Mouse (Mus musculus) heart, embryonic 13.5 days (tissue): ENCODE results near the gene Calr3. TPM values are rescaled to one million over a fixed set of nuclear protein-coding genes. Genes with fewer than 3 reads are reported as not detected.

Experiments
- ATAC-seq: fragments of 200-750 bp; cut with Nextera tagmentation; 2 replicates; pipeline ENCODE4 v1.8.0; 2017; ENCODE audit warnings: moderate TSS enrichment; ENCODE audit not compliant: insufficient number of reproducible peaks, low FRiP score, low TSS enrichment; ENCODE audit errors: extremely low read depth
- H3K27ac ChIP-seq: fragments of 300-500 bp; sonication (generic); replicated peaks from 2 replicates; pipeline ENCODE4 v1.5.1; 2015; ENCODE audit warnings: moderate library complexity, mild to moderate bottlenecking, inconsistent platforms
- H3K27me3 ChIP-seq: fragments of 300-500 bp; sonication (generic); replicated peaks from 2 replicates; pipeline ENCODE4 v1.6.1; 2015; ENCODE audit warnings: mild to moderate bottlenecking, inconsistent platforms
- H3K36me3 ChIP-seq: fragments of 300-500 bp; sonication (generic); 2 replicates; pipeline ENCODE4 v1.6.1; 2015; ENCODE audit warnings: mild to moderate bottlenecking, inconsistent platforms
- H3K4me1 ChIP-seq: fragments of 300-500 bp; sonication (generic); 2 replicates; pipeline ENCODE4 v1.6.1; 2015; ENCODE audit warnings: inconsistent platforms
- H3K4me2 ChIP-seq: fragments of 300-500 bp; sonication (generic); 2 replicates; pipeline ENCODE4 v1.6.1; 2015; ENCODE audit warnings: inconsistent platforms, mild to moderate bottlenecking, moderate library complexity
- H3K4me3 ChIP-seq: fragments of 300-500 bp; sonication (generic); 2 replicates; pipeline ENCODE4 v1.5.1; 2015; ENCODE audit warnings: moderate library complexity, mild to moderate bottlenecking, inconsistent platforms
- H3K9ac ChIP-seq: fragments of 300-500 bp; sonication (generic); 2 replicates; pipeline ENCODE4 v1.6.1; 2015; ENCODE audit warnings: inconsistent platforms, mild to moderate bottlenecking, moderate library complexity
- H3K9me3 ChIP-seq: fragments of 300-500 bp; sonication (generic); 2 replicates; pipeline ENCODE4 v1.6.1; 2016; ENCODE audit warnings: inconsistent platforms
- WGBS: fragments of 180-500 bp; shearing (Covaris S2); methylation state at CpG from one replicate; pipeline ENCODE4 v1.1.7; 2015; ENCODE audit warnings: mixed read lengths; 5-methylcytosine and 5-hydroxymethylcytosine counted together
- polyA plus RNA-seq: library from polyadenylated mRNA; unstranded; fragments of >200 nt; fragmentation: Nextera tagmentation; extraction: Ambion mirVana; gene quantifications from 2 replicates; pipeline ENCODE4 v1.2.1, GENCODE M21; 2015

Calr3 gene
- polyA plus RNA-seq = 1.1 and 1.2 TPM in 2 replicates

DNA sequence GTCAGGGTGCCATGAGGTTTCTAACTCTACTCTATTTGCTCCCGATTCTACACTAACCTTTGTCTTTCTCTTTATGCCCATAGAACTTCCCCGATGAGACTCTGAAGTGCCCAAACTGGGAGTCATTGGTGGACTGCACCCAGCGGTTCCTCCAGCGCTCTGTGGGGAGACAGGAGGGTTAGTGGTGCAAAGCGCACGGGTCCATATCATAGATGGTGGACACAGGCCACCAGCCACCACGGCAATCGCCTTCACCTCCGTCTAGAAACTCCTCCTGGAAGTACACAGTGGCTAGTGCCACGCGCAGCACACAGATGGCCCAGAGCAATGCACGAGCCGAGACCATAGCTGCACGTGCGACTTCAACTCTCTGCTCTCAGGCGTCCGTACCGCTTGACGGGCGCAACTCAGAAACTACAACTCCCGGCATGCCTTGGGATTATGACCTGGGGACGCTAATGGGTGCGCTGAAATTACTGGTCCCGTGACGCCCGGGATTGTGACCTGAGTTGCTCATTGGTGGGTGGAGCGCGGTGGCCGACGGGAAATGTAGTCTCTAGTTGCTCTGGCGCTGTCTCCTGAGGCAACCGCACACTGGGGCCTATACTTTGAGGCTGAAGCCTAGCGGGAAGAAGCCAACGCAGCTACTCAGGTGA, at the start of gene Calr3, which contains the start of gene 1700030K09Rik:
Calr3 (minus strand) TSS at position 533 of the 656 bp plus-strand sequence.
1700030K09Rik (plus strand) TSS at position 543 of the 656 bp plus-strand sequence.
- Histone ChIP-seq H3K4me1 (peaks cover 10% of the 10 kb centered on the region), H3K9me3 (no peaks in the 10 kb centered on the region), H3K4me2 (peak within 1 kb of the TSS; percentile 71), H3K27ac (peak within 1 kb of the TSS; percentile 54; the same call in 1 of the 2 replicates), H3K36me3 (peaks cover 16% of the 10 kb centered on the region), H3K27me3 (no peaks in the 10 kb centered on the region), H3K9ac (peak within 1 kb of the TSS; percentile 88), H3K4me3 (peak within 1 kb of the TSS; percentile 57)
- WGBS = 5% methylated on average over 34 of the region's 34 CpGs
- ATAC-seq = peak; percentile 98

DNA sequence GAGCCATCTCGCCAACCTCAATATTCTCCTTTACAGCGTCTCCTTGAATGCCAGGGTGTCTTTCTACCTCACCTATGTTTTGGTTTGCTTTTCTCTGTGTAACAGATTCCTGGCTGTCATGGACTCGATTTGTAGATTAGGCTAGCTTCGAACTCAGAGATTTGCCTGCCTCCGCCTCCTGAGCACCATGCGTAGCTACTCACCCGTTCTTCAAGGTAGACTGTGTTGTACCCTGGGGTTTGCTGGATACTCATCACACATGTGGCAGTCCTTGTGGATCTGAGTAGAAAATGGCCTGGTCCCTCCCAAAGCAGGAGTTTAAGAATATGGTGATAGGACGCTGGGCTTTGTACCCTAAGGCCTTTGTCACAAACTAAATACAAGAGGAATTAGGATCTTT, 49.7 kb upstream of the Calr3 start:
- Histone ChIP-seq H3K27ac (peak overlapping the region; percentile 68), H3K36me3 (peaks cover 44% of the 10 kb centered on the region), H3K4me3 (peak overlapping the region; percentile 97), H3K9ac (peak overlapping the region; percentile 85), H3K4me1 (peaks cover 30% of the 10 kb centered on the region), H3K4me2 (peak overlapping the region; percentile 91), H3K27me3 (no peaks in the 10 kb centered on the region), H3K9me3 (no peaks in the 10 kb centered on the region)
- ATAC-seq = no peak
- 10% methylated on average over 8 of the region's 8 CpGs for WGBS

DNA sequence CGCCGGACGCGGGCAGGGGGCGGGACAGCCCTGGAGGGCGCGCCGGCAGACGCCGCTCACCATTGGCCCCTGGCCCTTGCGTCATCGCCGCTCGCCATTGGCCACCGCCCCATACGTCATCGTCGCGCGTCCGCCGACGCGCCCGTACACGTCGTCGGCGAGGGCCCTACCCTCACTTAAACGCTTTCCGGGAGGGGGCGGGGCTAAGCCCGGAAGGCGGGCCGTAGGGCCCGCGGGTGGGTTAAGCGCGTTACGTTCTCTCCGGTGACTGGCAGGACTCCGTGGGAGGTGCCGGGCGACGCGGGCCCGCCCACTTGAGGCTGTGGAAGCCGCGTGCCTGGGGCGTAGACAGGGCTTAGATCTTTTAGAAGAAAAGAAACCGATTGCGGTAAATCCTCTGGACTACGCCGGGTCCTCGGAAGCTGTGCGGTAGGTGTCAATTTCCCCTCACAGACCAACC, 49.0 kb upstream of the Calr3 start:
- under 1% methylated on average over 44 of the region's 56 CpGs for WGBS
- H3K9me3 ChIP-seq = no peaks in the 10 kb centered on the region
- ATAC-seq = peak; percentile 97

DNA sequence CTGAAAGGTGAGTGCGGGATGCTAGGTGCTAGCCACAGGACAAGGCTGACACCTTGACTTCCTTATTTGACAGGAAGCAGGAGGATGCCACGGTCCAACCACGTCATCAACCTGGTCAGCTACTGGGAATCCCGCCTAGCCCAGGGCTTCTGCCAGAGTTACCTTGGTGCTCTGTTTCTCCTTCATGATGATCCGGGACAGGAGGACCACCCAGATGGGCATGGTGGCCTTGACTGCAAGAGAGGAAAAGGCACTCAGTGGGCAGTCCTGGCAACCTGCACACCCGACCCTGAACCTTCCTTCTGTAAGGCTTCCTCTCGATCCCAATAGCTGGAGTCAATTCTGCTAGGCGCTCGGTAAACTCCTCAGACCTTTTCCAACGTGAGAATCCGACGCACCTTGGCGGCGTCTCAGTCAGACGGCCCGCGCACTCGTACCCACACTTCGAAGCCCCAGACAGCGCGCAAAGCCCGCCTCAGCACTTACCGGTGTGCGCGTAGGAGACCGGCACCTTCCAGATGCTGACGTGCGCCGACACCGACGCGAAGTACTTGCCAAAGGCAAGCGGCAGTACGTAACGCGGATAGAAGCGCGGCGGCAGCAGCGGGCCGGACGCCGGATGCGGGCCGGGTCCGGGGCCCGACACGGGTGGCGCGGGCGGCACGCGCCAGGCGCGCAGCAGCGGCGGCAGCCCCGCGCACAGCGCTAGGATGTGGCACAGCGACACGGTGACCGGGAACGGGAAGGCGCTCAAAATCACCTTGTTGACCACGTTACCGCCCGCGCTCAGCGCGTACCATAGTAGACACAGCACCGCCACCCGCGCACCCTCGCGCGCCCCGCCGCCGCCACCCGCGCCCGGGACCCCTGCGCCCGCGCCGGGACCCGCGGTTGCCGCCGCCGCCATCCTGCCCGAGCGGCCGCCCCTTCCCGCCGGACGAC, 48.3 kb upstream of the Calr3 start, which contains the start of gene Slc35e1:
Slc35e1 (minus strand) TSS at position 935 of the 942 bp plus-strand sequence.
- Histone ChIP-seq H3K4me3 (peak within 1 kb of the TSS; percentile 97), H3K27me3 (no peaks in the 10 kb centered on the region), H3K4me2 (peak within 1 kb of the TSS; percentile 97), H3K27ac (peak within 1 kb of the TSS; percentile 79), H3K9me3 (no peaks in the 10 kb centered on the region), H3K36me3 (peaks cover 55% of the 10 kb centered on the region), H3K9ac (peak within 1 kb of the TSS; percentile 94), H3K4me1 (peaks cover 28% of the 10 kb centered on the region)
- under 1% methylated on average over 72 of the region's 98 CpGs for WGBS
- ATAC-seq = peak; percentile 39; the same call in 1 of the 2 replicates

More for the DNA sequence above, 49.0 kb upstream of the Calr3 start:
- peak overlapping the region; percentile 97 for H3K4me3 ChIP-seq
- peak overlapping the region; percentile 94 for H3K9ac ChIP-seq
- H3K27me3 ChIP-seq = no peaks in the 10 kb centered on the region
- H3K27ac ChIP-seq = peak overlapping the region; percentile 79
- peak overlapping the region; percentile 97 for H3K4me2 ChIP-seq
- H3K36me3 ChIP-seq = peaks cover 50% of the 10 kb centered on the region
- H3K4me1 ChIP-seq = peaks cover 28% of the 10 kb centered on the region

DNA sequence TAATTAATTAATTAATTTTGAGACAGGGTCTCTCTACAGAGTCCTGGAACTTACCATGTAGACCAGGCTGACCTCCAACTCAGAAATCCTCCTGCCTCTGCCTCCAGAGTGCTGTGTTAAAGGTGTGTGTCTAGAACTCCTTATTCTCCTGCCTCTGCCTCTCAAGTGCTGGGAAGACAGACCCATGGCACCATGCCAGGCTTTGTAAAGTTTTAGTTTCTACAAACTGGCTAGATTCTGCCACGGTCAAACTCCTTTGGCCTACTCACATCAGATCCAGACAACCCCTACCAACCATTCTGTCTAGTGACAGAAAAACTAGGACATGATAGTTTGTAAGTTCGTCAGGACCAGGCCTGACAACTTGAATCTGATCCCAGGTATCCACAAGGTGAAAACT, 47.3 kb upstream of the Calr3 start:
- H3K36me3 ChIP-seq = peaks cover 55% of the 10 kb centered on the region
- peak overlapping the region; percentile 94; the same call in 1 of the 2 replicates for H3K9ac ChIP-seq
- peak overlapping the region; percentile 97 for H3K4me3 ChIP-seq
- H3K27me3 ChIP-seq = no peaks in the 10 kb centered on the region
- peaks cover 31% of the 10 kb centered on the region for H3K4me1 ChIP-seq
- 81% methylated on average over 2 of the region's 2 CpGs for WGBS
- no peaks in the 10 kb centered on the region for H3K9me3 ChIP-seq
- peak overlapping the region; percentile 97 for H3K4me2 ChIP-seq
- no peak for ATAC-seq
- H3K27ac ChIP-seq = no peak overlapping the region

DNA sequence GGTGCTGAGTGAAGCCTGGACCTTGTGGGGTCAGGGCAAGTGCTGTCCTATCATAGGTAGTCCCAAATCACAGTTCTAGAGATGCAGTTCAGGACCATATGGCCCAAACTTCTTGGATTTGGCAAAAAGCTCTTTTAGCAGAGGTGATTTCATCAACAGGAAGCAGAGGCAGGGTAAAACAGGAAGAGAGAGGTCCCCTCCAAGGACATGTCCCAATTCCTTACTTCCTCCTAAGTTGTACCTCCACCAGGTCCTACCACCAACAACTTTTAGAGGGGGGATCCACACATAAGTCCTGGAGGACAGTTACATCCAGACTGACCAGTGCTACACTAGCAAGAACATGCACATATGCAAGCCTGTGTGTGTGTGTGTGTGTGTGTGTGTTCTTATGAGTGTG, 43.3 kb upstream of the Calr3 start:
- no peak overlapping the region for H3K4me2 ChIP-seq
- peak overlapping the region; percentile 28; the same call in 1 of the 2 replicates for H3K9ac ChIP-seq
- no peak for ATAC-seq
- H3K4me3 ChIP-seq = no peak overlapping the region
- H3K27me3 ChIP-seq = no peaks in the 10 kb centered on the region
- peaks cover 74% of the 10 kb centered on the region for H3K36me3 ChIP-seq
- no peak overlapping the region for H3K27ac ChIP-seq
- H3K4me1 ChIP-seq = peaks cover 24% of the 10 kb centered on the region
- no peaks in the 10 kb centered on the region for H3K9me3 ChIP-seq

DNA sequence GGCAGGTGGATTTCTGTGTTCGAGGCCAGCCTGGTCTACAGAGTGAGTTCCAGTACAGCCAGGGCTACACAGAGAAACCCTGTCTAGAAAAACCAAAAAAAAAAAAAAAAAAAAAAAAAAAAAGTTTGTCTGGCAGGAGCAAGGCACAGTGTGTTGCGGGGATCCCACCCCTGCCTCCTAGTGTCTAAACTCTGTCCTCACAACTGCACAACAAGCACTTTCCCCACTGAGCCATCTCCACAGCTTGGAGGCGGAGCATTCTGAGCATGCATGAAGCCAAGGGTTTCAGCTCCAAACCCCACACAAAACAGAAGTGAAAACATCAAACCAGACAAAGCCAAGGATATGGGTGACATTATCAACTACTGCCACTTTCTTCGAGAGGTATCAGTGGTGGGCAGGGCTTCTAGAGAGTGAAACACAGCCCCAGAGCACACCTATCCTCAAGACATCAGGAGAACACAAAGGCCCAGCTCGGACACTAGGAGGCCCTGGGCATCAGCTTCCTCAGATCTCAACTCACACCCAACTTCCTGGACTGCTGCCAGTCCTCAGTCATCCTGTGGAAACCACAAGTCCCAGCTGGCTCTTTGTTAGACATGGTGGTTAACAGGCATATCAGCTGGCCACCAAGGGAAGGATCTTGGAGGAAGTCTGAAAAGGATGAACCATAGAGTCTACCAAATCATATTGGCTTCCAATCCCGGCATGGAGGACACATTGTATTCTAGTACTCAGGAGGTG, 42.0 kb upstream of the Calr3 start:
- no peak overlapping the region for H3K4me3 ChIP-seq
- ATAC-seq = no peak
- no peak overlapping the region for H3K4me2 ChIP-seq
- no peaks in the 10 kb centered on the region for H3K9me3 ChIP-seq
- WGBS = 71% methylated on average over 6 of the region's 6 CpGs
- peaks cover 82% of the 10 kb centered on the region for H3K36me3 ChIP-seq
- peaks cover 11% of the 10 kb centered on the region for H3K4me1 ChIP-seq
- H3K9ac ChIP-seq = no peak overlapping the region
- H3K27ac ChIP-seq = no peak overlapping the region
- no peaks in the 10 kb centered on the region for H3K27me3 ChIP-seq

DNA sequence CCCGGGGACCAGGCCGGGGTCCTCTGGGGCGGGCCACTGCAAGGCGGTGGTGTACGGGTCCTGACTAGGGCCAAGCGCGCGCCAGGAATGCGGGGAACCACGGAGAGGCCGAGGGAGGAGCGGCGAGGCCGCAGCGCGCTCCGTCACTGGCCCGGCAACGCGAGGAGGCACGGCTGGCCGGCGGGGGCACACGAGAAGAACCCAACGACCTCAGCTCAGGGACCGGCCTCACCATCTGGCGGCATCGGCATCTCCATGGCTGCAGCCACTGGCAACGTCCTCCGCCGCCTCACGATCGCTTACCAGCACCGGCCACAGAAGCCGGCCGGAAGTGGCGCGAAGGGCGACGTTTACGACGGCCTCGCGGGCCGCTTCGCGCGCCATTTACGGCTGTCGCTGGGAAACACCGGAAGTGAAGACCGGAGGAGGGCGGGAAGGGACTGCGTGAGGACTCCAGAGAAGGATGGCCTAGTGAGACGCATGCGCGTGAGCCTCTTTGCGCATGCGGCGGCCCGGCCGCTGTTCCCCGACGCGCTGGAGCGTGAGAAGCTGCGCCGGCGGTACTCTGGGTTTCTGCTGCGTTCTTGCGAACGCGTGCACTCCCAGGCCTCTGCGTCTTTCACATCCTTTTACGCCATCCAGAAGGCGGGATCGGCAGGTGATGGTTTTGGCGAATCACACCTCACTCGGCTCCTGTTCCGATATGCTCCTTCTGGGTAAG, 31.3 kb upstream of the Calr3 start, which contains the start of gene Cherp:
Cherp (minus strand) TSS at position 401 of the 721 bp plus-strand sequence.
- peak; percentile 93 for ATAC-seq
- Histone ChIP-seq H3K4me2 (peak within 1 kb of the TSS; percentile 96), H3K9ac (peak within 1 kb of the TSS; percentile 91), H3K27me3 (no peaks in the 10 kb centered on the region), H3K4me3 (peak within 1 kb of the TSS; percentile 93), H3K4me1 (peaks cover 25% of the 10 kb centered on the region), H3K27ac (peak within 1 kb of the TSS; percentile 93), H3K9me3 (no peaks in the 10 kb centered on the region), H3K36me3 (peaks cover 49% of the 10 kb centered on the region)
- WGBS = under 1% methylated on average over 80 of the region's 80 CpGs

DNA sequence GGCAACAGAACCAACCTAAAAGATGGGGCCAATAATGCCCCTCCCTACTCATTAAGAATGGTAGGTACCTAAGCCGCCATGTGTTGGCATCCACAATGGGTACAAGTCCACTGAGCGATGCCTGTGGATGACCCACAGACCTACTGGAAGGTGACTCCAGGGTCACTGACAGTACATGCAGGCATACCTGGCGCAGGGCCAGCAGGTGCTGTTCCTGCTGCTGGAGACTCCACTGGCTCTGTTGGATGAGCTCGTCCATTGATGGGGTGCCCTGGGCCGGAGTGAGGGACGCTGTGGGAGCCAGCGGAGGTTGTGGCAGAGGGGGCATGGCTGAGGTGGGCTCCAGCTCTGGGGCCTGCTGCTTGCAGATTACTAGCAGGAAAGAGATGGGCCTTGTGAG, 27.0 kb upstream of the Calr3 start:
- ATAC-seq = no peak
- H3K4me1 ChIP-seq = peaks cover 15% of the 10 kb centered on the region
- H3K27me3 ChIP-seq = no peaks in the 10 kb centered on the region
- H3K27ac ChIP-seq = no peak overlapping the region
- no peak overlapping the region for H3K4me2 ChIP-seq
- no peaks in the 10 kb centered on the region for H3K9me3 ChIP-seq
- peaks cover 82% of the 10 kb centered on the region for H3K36me3 ChIP-seq
- no peak overlapping the region for H3K4me3 ChIP-seq
- 87% methylated on average over 7 of the region's 7 CpGs for WGBS
- no peak overlapping the region for H3K9ac ChIP-seq

DNA sequence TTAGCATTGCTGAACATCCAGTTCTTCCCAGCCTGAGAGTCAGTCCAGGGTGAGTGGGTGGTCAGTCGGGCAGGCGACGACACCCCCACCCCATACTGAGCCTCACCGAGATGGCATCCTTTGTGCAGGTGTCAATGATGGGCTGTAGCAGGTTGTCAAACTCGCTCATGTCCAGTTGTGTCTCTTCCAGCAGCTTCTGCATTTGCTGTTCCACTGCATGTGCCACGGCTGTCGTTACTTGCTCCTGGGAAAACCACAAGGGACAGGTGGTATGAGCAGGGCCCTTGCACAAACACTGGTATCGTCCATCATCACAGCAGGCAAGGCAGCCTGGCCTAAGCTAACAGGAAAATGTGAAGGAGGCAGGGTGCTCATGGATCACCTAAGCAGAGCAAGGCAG, 26.3 kb upstream of the Calr3 start:
- Histone ChIP-seq H3K9me3 (no peaks in the 10 kb centered on the region), H3K4me1 (peaks cover 14% of the 10 kb centered on the region), H3K27me3 (no peaks in the 10 kb centered on the region), H3K4me2 (no peak overlapping the region), H3K36me3 (peaks cover 89% of the 10 kb centered on the region), H3K4me3 (no peak overlapping the region), H3K27ac (no peak overlapping the region), H3K9ac (no peak overlapping the region)
- 86% methylated on average over 8 of the region's 8 CpGs for WGBS
- ATAC-seq = no peak
